Mouse (Mus musculus): Measurements from ENCODE around the gene Pold1. TPM values are rescaled to one million over a fixed set of nuclear protein-coding genes. Genes with fewer than 3 reads are reported as not detected.

Pold1 gene
- polyA plus RNA-seq, 1 experiment from 2014 or later = 73.5 TPM

DNA sequence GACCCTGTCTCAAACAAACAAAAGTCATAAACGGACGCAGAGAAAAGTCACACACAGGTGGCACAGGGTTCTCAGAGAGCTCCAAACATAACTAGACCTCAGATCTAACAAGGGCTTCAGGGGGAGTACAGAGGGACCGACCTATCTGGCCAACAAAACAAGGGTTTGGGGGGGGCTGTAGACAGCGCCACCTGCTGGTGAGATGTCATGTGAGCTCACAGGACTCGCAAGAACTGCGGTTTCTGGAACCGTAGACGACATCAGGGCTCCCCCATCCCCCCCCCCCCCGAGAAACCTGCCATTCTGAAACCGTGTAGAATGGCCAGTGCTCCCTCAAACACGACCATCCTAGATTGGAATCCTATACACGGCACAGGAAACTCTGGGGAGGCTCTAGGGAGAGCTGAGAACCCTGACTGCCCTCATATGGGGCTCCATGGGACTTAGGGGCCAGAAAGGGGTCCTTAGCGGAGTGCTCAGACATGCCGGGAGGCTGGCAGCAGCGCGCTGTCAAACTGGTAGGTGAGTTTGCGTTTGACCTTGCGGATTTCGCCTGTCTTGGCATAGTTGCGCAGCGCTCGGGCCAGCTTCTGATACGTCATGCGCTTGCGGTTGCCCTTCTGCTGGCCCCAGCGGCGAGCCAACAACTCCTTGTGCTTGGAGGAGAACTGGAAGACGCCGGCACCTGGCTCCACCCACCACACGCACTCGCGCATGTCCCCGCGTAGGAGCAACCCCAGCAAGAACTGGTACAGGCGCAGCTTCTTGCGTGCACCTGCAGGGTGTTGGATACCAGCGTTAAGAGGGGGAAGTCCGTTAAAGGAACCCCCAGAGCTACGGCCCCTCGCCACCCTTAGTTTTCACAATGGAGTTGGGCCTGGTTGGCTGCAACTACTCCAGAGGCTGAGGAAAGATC, 20.9 kb downstream of the Pold1 start:
- 6% methylated on average over 40 of the region's 40 CpGs for WGBS
- ATAC-seq (ENCODE audit: low FRiP score) = 0 out of 2 replicates have a peak, but pooled peaks have one; percentile 23

DNA sequence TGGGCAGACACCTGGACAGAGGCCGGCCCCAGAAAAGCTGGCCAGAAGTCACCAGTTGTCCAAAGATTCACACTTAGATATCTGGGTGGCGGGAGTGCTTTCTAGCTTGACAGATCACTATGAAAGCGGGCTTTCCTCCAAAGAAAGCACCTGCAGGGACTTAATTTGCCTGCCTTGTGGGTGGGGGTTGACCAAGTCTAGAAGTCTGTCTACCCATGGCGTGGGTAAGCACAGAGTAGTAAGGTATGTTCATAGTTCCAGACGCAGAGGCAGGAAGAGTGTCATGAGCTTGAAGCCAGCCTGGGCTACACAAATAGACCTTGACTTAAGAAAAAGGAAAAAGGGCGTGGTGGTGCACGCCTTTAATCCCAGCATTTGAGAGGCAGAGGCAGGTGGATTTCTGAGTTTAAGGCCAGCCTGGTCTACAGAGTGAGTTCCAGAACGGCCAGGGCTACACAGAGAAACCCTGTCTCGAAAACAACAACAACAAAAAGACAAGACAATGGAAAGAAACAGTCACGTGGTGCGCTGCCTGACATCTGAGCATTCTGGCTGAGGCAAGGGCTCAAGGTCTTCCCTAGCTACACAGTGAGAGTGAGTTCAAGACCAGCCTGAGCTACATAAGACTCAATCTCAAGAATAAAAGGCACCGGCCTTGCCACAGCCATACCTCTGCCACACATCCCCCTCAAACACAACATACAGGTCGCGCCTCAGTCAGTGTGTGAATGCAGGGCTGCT, 22.1 kb downstream of the Pold1 start:
- H3K9ac ChIP-seq = no peak overlapping the region
- no peak overlapping the region for H3K4me3 ChIP-seq
- no peak overlapping the region for H3K27ac ChIP-seq
- WGBS = 88% methylated on average over 14 of the region's 14 CpGs
- H3K4me2 ChIP-seq (replicated peaks) = no peak overlapping the region
- no peaks in the 10 kb centered on the region for H3K36me3 ChIP-seq
- ATAC-seq (ENCODE audit: low FRiP score) = no peak
- H3K9me3 ChIP-seq (replicated peaks) = no peaks in the 10 kb centered on the region
- peaks cover 77% of the 10 kb centered on the region for H3K27me3 ChIP-seq
- peaks cover 16% of the 10 kb centered on the region for H3K4me1 ChIP-seq

More for the DNA sequence above, 20.9 kb downstream of the Pold1 start:
- peaks cover 66% of the 10 kb centered on the region for H3K27me3 ChIP-seq
- H3K9me3 ChIP-seq (replicated peaks) = no peaks in the 10 kb centered on the region
- H3K4me2 ChIP-seq (replicated peaks) = peak overlapping the region; percentile 58
- 0 out of 2 replicates have a peak, but pooled peaks cover 2% of the 10 kb centered on the region for H3K36me3 ChIP-seq
- no peak overlapping the region for H3K27ac ChIP-seq
- peak overlapping the region; percentile 36 for H3K9ac ChIP-seq
- H3K4me1 ChIP-seq = peaks cover 15% of the 10 kb centered on the region
- peak overlapping the region; percentile 22 for H3K4me3 ChIP-seq

DNA sequence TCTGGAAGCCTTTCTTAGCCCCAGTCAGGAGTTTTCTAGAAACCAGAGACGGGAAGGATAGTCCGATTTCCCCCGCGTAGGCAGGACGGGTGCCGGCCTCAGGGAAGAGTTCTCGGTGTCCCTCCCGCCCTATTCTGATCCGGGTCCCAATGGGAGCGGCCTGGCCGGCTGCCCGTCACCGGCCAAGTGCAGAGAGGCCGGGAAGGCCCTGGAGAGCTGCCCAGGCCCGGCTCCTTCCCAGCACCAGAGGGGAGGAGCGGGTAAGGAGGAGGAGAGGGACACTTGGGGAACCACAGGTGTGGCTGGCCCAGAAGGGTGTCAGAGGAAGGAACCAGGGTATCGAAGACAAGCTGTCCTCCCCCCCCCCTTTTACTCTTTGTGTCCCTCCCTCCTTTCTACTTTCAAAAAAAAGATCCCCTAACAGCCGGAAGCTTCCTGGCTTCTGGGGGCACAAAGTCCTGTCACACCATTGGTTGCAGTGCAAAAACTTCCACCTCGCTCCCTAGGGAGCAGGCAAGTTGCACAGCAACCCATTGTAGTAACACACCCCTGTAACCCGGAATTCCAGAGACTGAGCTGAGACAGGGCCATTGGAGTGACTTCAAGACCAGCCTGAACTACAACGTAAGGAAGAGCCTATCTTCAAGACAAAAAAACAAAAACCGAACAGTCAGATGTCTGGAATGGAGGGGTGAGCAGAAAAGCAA, 23.4 kb downstream of the Pold1 start:
- peaks cover 17% of the 10 kb centered on the region for H3K4me1 ChIP-seq
- no peaks in the 10 kb centered on the region for H3K36me3 ChIP-seq
- H3K9me3 ChIP-seq (replicated peaks) = no peaks in the 10 kb centered on the region
- peak overlapping the region; percentile 30 for H3K4me2 ChIP-seq (replicated peaks)
- no peak for ATAC-seq (ENCODE audit: low FRiP score)
- 16% methylated on average over 21 of the region's 22 CpGs for WGBS
- peak overlapping the region; percentile 38; the same call in 1 of the 2 replicates for H3K9ac ChIP-seq
- H3K27ac ChIP-seq = no peak overlapping the region
- peaks cover 88% of the 10 kb centered on the region for H3K27me3 ChIP-seq
- no peak overlapping the region for H3K4me3 ChIP-seq

DNA sequence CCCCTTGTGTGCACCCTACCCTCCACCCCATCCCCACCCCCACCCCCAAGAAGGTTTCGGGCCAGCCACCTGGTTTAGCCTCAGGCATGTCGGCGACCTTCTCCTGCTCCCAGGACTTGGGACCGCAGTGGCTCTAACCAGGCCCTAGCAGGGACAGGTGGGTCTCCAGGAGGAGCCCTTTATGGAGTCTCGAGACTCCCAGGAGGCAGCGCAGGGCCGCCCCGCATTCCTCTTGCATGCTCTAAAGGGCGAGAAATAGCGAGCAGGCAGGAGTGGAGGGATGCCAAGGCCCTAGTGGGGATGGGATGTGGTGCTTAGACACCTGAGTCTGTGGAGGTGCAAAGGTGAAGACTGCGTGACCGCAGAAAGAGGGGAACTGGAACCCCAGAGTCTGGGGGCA, 24.1 kb downstream of the Pold1 start, which contains the start of gene Mybpc2:
Gene Mybpc2, minus strand, starts transcription at position 155 of the 400 bp plus-strand sequence.
- ATAC-seq (ENCODE audit: low FRiP score) = no peak
- WGBS = 37% methylated on average over 12 of the region's 12 CpGs
- Histone ChIP-seq H3K36me3 (no peaks in the 10 kb centered on the region), H3K27ac (no peak within 1 kb of the TSS), H3K4me2 (replicated peaks) (peak within 1 kb of the TSS; percentile 30), H3K9me3 (replicated peaks) (no peaks in the 10 kb centered on the region), H3K27me3 (peaks cover 86% of the 10 kb centered on the region), H3K4me1 (peaks cover 17% of the 10 kb centered on the region), H3K4me3 (no peak within 1 kb of the TSS), H3K9ac (peak within 1 kb of the TSS; percentile 38; the same call in 1 of the 2 replicates)

DNA sequence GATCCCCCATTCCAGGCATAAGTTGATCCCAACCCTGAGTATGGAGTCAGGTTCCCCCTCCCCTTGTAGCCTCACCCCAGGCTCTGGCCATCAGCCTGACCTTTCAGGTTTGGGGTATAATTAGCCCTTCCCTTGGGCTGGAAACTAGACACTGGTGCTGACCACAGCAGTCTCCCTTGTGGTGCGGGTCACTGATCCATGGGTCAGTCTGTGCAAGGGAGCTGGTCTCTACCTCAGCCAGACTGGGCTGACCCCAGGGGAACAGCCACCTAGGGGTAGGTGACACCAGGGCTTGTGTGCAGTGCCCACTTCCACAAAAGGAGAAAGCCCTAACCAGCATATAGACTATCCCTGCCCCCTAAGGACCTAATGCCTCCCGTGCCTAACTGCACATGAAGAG, 25.6 kb downstream of the Pold1 start:
- 87% methylated on average over 2 of the region's 2 CpGs for WGBS

DNA sequence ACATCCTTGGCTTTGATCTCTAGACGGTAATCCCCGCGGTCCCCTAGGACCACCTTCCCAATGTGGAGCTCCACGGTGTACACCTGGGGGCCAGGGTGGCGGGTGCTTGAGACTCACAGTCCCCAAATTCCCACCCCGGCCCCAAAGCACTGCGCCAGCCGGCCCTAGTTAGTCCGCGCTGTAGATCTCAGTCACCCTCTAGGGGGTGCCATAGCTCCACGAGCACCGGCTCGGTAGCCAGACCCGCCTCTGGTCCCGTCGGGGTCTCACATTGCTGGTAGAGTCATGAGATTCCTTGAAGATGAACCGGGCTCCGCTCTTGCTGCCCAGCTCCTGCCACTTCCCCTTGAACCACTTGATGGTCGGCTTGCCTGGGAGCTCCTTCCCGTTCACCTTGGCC, 26.9 kb downstream of the Pold1 start:
- Histone ChIP-seq H3K9ac (no peak overlapping the region), H3K27me3 (peaks cover 70% of the 10 kb centered on the region), H3K4me3 (no peak overlapping the region), H3K4me2 (replicated peaks) (peak overlapping the region; percentile 30), H3K27ac (no peak overlapping the region), H3K36me3 (no peaks in the 10 kb centered on the region), H3K9me3 (replicated peaks) (no peaks in the 10 kb centered on the region), H3K4me1 (peaks cover 9% of the 10 kb centered on the region)
- ATAC-seq (ENCODE audit: low FRiP score) = peak; percentile 59; the same call in 1 of the 2 replicates
- 4% methylated on average over 20 of the region's 20 CpGs for WGBS

More for the DNA sequence above, 25.6 kb downstream of the Pold1 start:
- no peaks in the 10 kb centered on the region for H3K36me3 ChIP-seq
- peaks cover 74% of the 10 kb centered on the region for H3K27me3 ChIP-seq
- ATAC-seq (ENCODE audit: low FRiP score) = no peak
- no peak overlapping the region for H3K27ac ChIP-seq
- H3K9ac ChIP-seq = no peak overlapping the region
- peaks cover 15% of the 10 kb centered on the region for H3K4me1 ChIP-seq
- H3K9me3 ChIP-seq (replicated peaks) = no peaks in the 10 kb centered on the region
- H3K4me3 ChIP-seq = no peak overlapping the region
- H3K4me2 ChIP-seq (replicated peaks) = no peak overlapping the region

DNA sequence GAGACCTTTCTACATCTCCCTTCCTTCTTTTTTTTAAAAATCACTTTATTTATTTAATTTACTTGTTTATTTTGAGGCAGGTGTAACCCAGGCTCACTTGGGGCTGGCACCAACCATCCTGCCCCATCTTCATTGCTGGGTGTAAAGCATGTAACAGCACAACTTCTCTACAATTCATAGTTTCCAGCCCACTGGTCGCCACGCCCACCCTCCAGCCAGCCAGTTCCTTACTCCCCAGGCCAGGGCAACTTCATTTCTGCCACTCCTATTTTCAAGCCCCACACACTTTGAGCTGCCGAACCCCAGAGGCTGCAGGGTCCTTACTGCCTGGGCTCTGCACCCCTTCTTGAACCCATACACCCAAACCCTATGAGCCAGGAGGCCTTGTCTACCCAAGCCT, 27.7 kb downstream of the Pold1 start:
- Histone ChIP-seq H3K9ac (no peak overlapping the region), H3K4me1 (peaks cover 9% of the 10 kb centered on the region), H3K9me3 (replicated peaks) (no peaks in the 10 kb centered on the region), H3K27ac (no peak overlapping the region), H3K27me3 (peaks cover 71% of the 10 kb centered on the region), H3K4me2 (replicated peaks) (no peak overlapping the region), H3K36me3 (no peaks in the 10 kb centered on the region), H3K4me3 (no peak overlapping the region)
- 71% methylated on average over 3 of the region's 3 CpGs for WGBS
- ATAC-seq (ENCODE audit: low FRiP score) = no peak

DNA sequence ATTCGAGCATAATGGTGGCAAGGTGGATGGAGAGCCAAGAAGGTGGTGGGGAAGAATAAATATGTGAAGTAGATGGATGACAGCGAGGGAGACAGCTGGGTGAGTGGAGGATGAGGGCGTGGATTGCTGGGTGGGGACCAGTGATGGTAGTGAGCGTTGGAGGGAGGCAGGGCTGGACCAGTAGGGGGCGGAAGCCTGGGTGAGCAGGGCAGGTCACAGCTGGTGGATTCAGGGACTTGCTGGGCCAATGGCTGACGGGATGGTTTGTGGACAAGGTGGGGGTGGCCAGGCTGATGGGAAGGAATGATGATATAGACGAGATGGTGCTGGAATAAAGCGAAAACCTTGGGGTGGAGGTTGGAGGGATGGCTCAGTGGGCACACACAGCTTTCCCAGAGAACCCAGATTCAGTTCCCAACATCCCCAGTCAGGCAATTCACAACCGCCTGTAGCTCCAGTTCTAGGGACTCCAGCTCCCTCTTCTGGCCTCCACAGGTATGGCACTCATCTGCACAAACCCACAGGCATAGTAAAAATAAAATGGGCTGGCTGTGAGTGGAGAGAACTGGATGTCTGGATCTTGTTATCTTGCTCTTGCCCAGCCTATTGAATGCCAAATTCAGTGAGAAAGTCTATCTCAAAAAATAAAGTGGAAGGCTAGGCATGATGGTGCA, 29.3 kb downstream of the Pold1 start:
- H3K4me2 ChIP-seq (replicated peaks) = no peak overlapping the region
- H3K27ac ChIP-seq = no peak overlapping the region
- no peak overlapping the region for H3K9ac ChIP-seq
- 66% methylated on average over 9 of the region's 9 CpGs for WGBS
- H3K36me3 ChIP-seq = no peaks in the 10 kb centered on the region
- 0 out of 2 replicates have a peak, but pooled peaks cover 2% of the 10 kb centered on the region for H3K4me1 ChIP-seq
- H3K4me3 ChIP-seq = no peak overlapping the region
- no peak for ATAC-seq (ENCODE audit: low FRiP score)
- peaks cover 58% of the 10 kb centered on the region for H3K27me3 ChIP-seq
- no peaks in the 10 kb centered on the region for H3K9me3 ChIP-seq (replicated peaks)

DNA sequence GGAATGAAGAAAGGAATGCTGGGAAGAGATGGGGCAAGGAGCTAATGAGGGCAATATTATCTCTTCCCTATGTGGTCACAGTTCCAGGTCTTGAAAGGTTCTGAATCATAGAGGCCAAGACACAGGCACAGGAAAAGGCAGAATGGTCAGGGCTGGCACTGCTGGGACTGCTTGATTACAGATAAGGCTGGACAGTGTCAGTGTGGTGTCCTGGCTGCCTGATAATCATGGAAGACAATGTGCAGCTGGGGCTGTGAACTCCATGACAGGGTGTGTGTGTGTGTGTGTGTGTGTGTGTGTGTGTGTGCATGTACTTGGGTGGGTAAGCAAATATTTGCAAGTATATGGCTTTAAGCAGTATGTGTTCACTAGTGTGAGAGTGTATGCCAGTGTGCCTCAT, 41.2 kb downstream of the Pold1 start:
- no peaks in the 10 kb centered on the region for H3K4me1 ChIP-seq
- H3K36me3 ChIP-seq = no peaks in the 10 kb centered on the region
- H3K27ac ChIP-seq = no peak overlapping the region
- H3K4me3 ChIP-seq = no peak overlapping the region
- 0 out of 2 replicates have a peak, but pooled peaks cover 2% of the 10 kb centered on the region for H3K9me3 ChIP-seq (replicated peaks)
- H3K4me2 ChIP-seq (replicated peaks) = no peak overlapping the region
- no peak overlapping the region for H3K9ac ChIP-seq
- peaks cover 31% of the 10 kb centered on the region for H3K27me3 ChIP-seq
- no peak for ATAC-seq (ENCODE audit: low FRiP score)

DNA sequence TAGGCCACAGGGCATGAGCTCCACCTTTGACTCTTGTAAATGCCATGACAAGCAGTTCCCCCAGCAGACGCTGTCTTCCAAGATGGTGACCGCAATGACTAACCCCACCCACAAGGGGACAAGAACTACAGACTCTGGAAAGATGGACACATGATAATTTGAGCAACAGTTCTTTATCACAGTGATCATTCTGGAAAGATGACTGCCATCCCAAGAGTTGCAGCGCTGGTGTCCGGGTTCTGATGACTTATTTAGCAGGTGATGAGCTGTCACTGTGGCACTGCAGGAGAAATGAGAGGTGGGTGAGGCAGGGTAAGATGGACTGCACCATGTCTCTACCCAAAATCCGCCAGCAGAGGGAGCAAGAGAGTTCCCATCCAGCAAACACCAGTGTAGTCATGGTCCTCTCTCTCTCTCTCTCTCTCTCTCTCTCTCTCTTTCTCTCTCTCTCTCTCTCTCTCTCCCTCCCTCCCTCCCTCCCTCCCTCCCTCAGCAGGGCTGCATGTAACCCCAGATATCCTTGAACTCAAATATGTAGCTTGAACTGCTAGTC, 47.0 kb downstream of the Pold1 start:
- H3K4me2 ChIP-seq (replicated peaks) = no peak overlapping the region
- H3K4me3 ChIP-seq = no peak overlapping the region
- H3K27ac ChIP-seq = no peak overlapping the region
- 0 out of 2 replicates have a peak, but pooled peaks cover 2% of the 10 kb centered on the region for H3K27me3 ChIP-seq
- H3K9me3 ChIP-seq (replicated peaks) = no peaks in the 10 kb centered on the region
- ATAC-seq (ENCODE audit: low FRiP score) = 0 out of 2 replicates have a peak, but pooled peaks have one; percentile 56
- no peaks in the 10 kb centered on the region for H3K36me3 ChIP-seq
- 39% methylated on average over 5 of the region's 5 CpGs for WGBS
- H3K4me1 ChIP-seq = peaks cover 7% of the 10 kb centered on the region
- no peak overlapping the region for H3K9ac ChIP-seq

DNA sequence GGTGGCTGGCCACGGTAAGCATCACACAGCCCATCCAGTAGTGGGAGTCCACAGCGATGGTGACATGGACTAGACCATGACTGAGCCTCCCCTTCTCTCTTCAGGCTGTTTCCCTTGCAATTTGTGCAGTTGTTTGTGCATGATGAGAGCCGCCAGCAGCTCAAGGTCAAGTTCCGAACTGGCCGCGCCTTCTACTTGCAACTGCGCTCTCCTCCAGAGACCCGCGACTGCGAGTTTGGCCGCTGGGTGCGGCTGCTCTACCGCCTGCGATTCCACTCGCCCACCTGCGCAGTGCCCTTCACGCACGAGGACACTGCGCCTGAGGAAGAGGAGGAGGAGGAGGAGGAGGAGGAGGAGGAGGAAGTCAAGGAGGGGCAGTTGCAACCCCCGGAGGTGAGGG, 48.6 kb downstream of the Pold1 start:
- Histone ChIP-seq H3K4me1 (peaks cover 14% of the 10 kb centered on the region), H3K4me2 (replicated peaks) (no peak overlapping the region), H3K27me3 (0 out of 2 replicates have a peak, but pooled peaks cover 2% of the 10 kb centered on the region), H3K27ac (no peak overlapping the region), H3K4me3 (no peak overlapping the region), H3K36me3 (no peaks in the 10 kb centered on the region), H3K9ac (no peak overlapping the region), H3K9me3 (replicated peaks) (no peaks in the 10 kb centered on the region)
- no peak for ATAC-seq (ENCODE audit: low FRiP score)
- 57% methylated on average over 17 of the region's 20 CpGs for WGBS
